Mouse (Mus musculus) MEL (cell line): ENCODE results near the gene Efna3. TPM values are rescaled to one million over a fixed set of nuclear protein-coding genes. Genes with fewer than 3 reads are reported as not detected.

ENCODE experiments used
- DNase-seq: peaks from one replicate; pipeline ENCODE4 v3.0.0; 2011; ENCODE audit warnings: low read depth, low spot score
- H3K27ac ChIP-seq: 2 replicates; pipeline ENCODE4 v1.5.1; 2012; ENCODE audit warnings: low read depth, mild to moderate bottlenecking, control low read depth, low read length, moderate library complexity; ENCODE audit not compliant: control insufficient read depth
- H3K27me3 ChIP-seq, 2 experiments: fragments of 150-350 bp in 1 of 2; sonication (generic) in 1 of 2; 2 replicates each; pipeline ENCODE4 v1.6.1; 2012; ENCODE audit warnings: low read length in 2 of 2, mild to moderate bottlenecking in 2 of 2, improper control_type of control experiment in 1 of 2, moderate library complexity in 1 of 2; ENCODE audit not compliant: insufficient read depth in 2 of 2, control insufficient read depth in 1 of 2
- H3K36me3 ChIP-seq, 2 experiments: 2 replicates each; pipeline ENCODE4 v1.6.1; 2012 to 2014; ENCODE audit warnings: low read length in 2 of 2, improper control_type of control experiment in 1 of 2, inconsistent platforms in 1 of 2, mild to moderate bottlenecking in 1 of 2; ENCODE audit not compliant: insufficient read depth in 2 of 2, control insufficient read depth in 1 of 2
- H3K4me1 ChIP-seq, 2 experiments: fragments of 150-350 bp in 1 of 2; sonication (generic) in 1 of 2; 2 replicates each; pipeline ENCODE4 v1.6.1; 2012; ENCODE audit warnings: low read length in 2 of 2, improper control_type of control experiment in 1 of 2, mild to moderate bottlenecking in 1 of 2; ENCODE audit not compliant: insufficient read depth in 2 of 2, control insufficient read depth in 1 of 2
- H3K4me3 ChIP-seq, 2 experiments: fragments of 150-350 bp in 1 of 2; sonication (generic) in 1 of 2; 2 replicates each; pipeline ENCODE4 v1.5.1; 2012; ENCODE audit warnings: low read depth in 2 of 2, low read length in 2 of 2, mild to moderate bottlenecking in 2 of 2, moderate library complexity in 2 of 2, control low read depth in 1 of 2, improper control_type of control experiment in 1 of 2; ENCODE audit not compliant: control insufficient read depth in 1 of 2, insufficient read depth in 1 of 2
- H3K79me2 ChIP-seq: 2 replicates; pipeline ENCODE4 v1.6.1; 2012; ENCODE audit warnings: mild to moderate bottlenecking, low read length, moderate library complexity; ENCODE audit not compliant: control insufficient read depth, poor library complexity, insufficient read depth
- H3K9ac ChIP-seq: 2 replicates; pipeline ENCODE4 v1.6.1; 2012; ENCODE audit warnings: low read depth, mild to moderate bottlenecking, control low read depth, low read length, moderate library complexity; ENCODE audit not compliant: control insufficient read depth, poor library complexity, severe bottlenecking
- H3K9me3 ChIP-seq: fragments of 150-350 bp; sonication (generic); replicated peaks from 2 replicates; pipeline ENCODE4 v1.6.1; 2012; ENCODE audit warnings: mild to moderate bottlenecking, low read length, improper control_type of control experiment, moderate library complexity; ENCODE audit not compliant: insufficient read depth
- BHLHE40 ChIP-seq: IDR thresholded peaks from 2 replicates; pipeline ENCODE4 v1.6.1; 2012; ENCODE audit warnings: low read depth, mild to moderate bottlenecking, inconsistent platforms, low read length, improper control_type of control experiment, borderline replicate concordance
- CHD1 ChIP-seq: IDR thresholded peaks from 2 replicates; pipeline ENCODE4 v1.6.1; 2012; ENCODE audit warnings: low read depth, mild to moderate bottlenecking, inconsistent platforms, low read length, improper control_type of control experiment
- CHD2 ChIP-seq: IDR thresholded peaks from 2 replicates; pipeline ENCODE4 v1.6.1; 2011; ENCODE audit warnings: low read length, improper control_type of control experiment
- ELF1 ChIP-seq: IDR thresholded peaks from 2 replicates; pipeline ENCODE4 v1.6.1; 2014; ENCODE audit warnings: low read depth, mild to moderate bottlenecking, inconsistent platforms, low read length, improper control_type of control experiment, moderate library complexity
- EP300 ChIP-seq, 2 experiments: IDR thresholded peaks; 2 replicates each; pipeline ENCODE4 v1.6.1; 2011; ENCODE audit warnings: improper control_type of control experiment in 2 of 2, low read length in 2 of 2, low read depth in 1 of 2, mild to moderate bottlenecking in 1 of 2
- ETS1 ChIP-seq: IDR thresholded peaks from 2 replicates; pipeline ENCODE4 v1.6.1; 2012; ENCODE audit warnings: low read depth, mild to moderate bottlenecking, inconsistent platforms, low read length, improper control_type of control experiment, moderate library complexity
- GABPA ChIP-seq: IDR thresholded peaks from 2 replicates; pipeline ENCODE4 v1.6.1; 2012; ENCODE audit warnings: low read depth, mild to moderate bottlenecking, inconsistent platforms, low read length, improper control_type of control experiment, moderate library complexity
- HCFC1 ChIP-seq: IDR thresholded peaks from 2 replicates; pipeline ENCODE4 v1.6.1; 2012; ENCODE audit warnings: low read depth, mild to moderate bottlenecking, inconsistent platforms, low read length, improper control_type of control experiment, moderate library complexity
- JUND ChIP-seq: IDR thresholded peaks from 2 replicates; pipeline ENCODE4 v1.6.1; 2011; ENCODE audit warnings: low read depth, mild to moderate bottlenecking, improper control_type of control experiment, low read length
- KAT2A ChIP-seq: conservative IDR thresholded peaks from 2 replicates; pipeline ENCODE4 v1.6.1; 2012; ENCODE audit warnings: low read depth, low read length, improper control_type of control experiment, inconsistent platforms
- MAX ChIP-seq: IDR thresholded peaks from 2 replicates; pipeline ENCODE4 v1.6.1; 2011; ENCODE audit warnings: low read length, improper control_type of control experiment
- MAZ ChIP-seq: IDR thresholded peaks from 2 replicates; pipeline ENCODE4 v1.6.1; 2012; ENCODE audit warnings: low read depth, mild to moderate bottlenecking, inconsistent platforms, low read length, improper control_type of control experiment
- MEF2A ChIP-seq: IDR thresholded peaks from 2 replicates; pipeline ENCODE4 v1.6.1; 2014; ENCODE audit warnings: low read depth, mild to moderate bottlenecking, inconsistent platforms, low read length, improper control_type of control experiment; ENCODE audit not compliant: poor library complexity, insufficient replicate concordance, severe bottlenecking; ENCODE audit errors: extremely low read depth
- MXI1 ChIP-seq: IDR thresholded peaks from 2 replicates; pipeline ENCODE4 v1.6.1; 2011; ENCODE audit warnings: mild to moderate bottlenecking, low read depth, low read length, improper control_type of control experiment
- NRF1 ChIP-seq: IDR thresholded peaks from 2 replicates; pipeline ENCODE4 v1.6.1; 2014; ENCODE audit warnings: low read depth, mild to moderate bottlenecking, inconsistent platforms, low read length, improper control_type of control experiment, moderate library complexity; ENCODE audit not compliant: poor library complexity, insufficient read depth, severe bottlenecking
- POLR2AphosphoS2 ChIP-seq: IDR thresholded peaks from 2 replicates; pipeline ENCODE4 v1.6.1; 2011; ENCODE audit warnings: low read length, improper control_type of control experiment
- POLR2AphosphoS5 ChIP-seq: IDR thresholded peaks from 2 replicates; pipeline ENCODE4 v1.6.1; 2012; ENCODE audit warnings: low read depth, borderline replicate concordance, mild to moderate bottlenecking, inconsistent platforms, low read length, moderate library complexity, mixed read lengths
- RAD21 ChIP-seq: IDR thresholded peaks from 2 replicates; pipeline ENCODE4 v1.6.1; 2011; ENCODE audit warnings: mild to moderate bottlenecking, low read depth, low read length, improper control_type of control experiment
- SIN3A ChIP-seq: IDR thresholded peaks from 2 replicates; pipeline ENCODE4 v1.6.1; 2012; ENCODE audit warnings: low read length, improper control_type of control experiment, inconsistent platforms
- TAL1 ChIP-seq: IDR thresholded peaks from 2 replicates; pipeline ENCODE4 v1.6.1; 2012; ENCODE audit warnings: mild to moderate bottlenecking, inconsistent platforms, low read length, moderate library complexity, mixed read lengths
- TBP ChIP-seq: IDR thresholded peaks from 2 replicates; pipeline ENCODE4 v1.8.0; 2011; ENCODE audit warnings: low read depth, low read length, improper control_type of control experiment
- UBTF ChIP-seq: IDR thresholded peaks from 2 replicates; pipeline ENCODE4 v1.6.1; 2012; ENCODE audit warnings: low read depth, mild to moderate bottlenecking, inconsistent platforms, low read length, improper control_type of control experiment, moderate library complexity, borderline replicate concordance; ENCODE audit not compliant: insufficient read depth
- USF1 ChIP-seq: IDR thresholded peaks from 2 replicates; pipeline ENCODE4 v1.6.1; 2014; ENCODE audit warnings: low read depth, mild to moderate bottlenecking, inconsistent platforms, low read length, improper control_type of control experiment, moderate library complexity
- ZC3H11A ChIP-seq: IDR thresholded peaks from 2 replicates; pipeline ENCODE4 v1.6.1; 2012; ENCODE audit warnings: low read depth, mild to moderate bottlenecking, inconsistent platforms, low read length, improper control_type of control experiment
- ZKSCAN1 ChIP-seq: IDR thresholded peaks from 2 replicates; pipeline ENCODE4 v1.6.1; 2012; ENCODE audit warnings: low read depth, mild to moderate bottlenecking, inconsistent platforms, low read length, improper control_type of control experiment, moderate library complexity
- polyA plus RNA-seq, 2 experiments: library from polyadenylated mRNA; stranded (reverse) in 1 of 2; unstranded in 1 of 2; fragments of >175 nt in 1 of 2; fragments of >200 nt in 1 of 2; gene quantifications; 2 replicates each; pipeline versions ENCODE4 v1.2.1 to v1.2.4; 2012; ENCODE audit warnings: low replicate concordance in 2 of 2, low read depth in 1 of 2; ENCODE audit not compliant: insufficient read length in 2 of 2, insufficient read depth in 1 of 2, missing spikeins in 1 of 2
- total RNA-seq: library from RNA; depleted of rRNA; stranded (reverse); fragments of 300-350 nt; gene quantifications from 2 replicates; pipeline ENCODE4 v1.2.3, GENCODE M21; 2012

Gene Efna3
- total and polyA plus RNA-seq, 3 experiments = 0.54 to 1.2 TPM; not detected in 1

DNA sequence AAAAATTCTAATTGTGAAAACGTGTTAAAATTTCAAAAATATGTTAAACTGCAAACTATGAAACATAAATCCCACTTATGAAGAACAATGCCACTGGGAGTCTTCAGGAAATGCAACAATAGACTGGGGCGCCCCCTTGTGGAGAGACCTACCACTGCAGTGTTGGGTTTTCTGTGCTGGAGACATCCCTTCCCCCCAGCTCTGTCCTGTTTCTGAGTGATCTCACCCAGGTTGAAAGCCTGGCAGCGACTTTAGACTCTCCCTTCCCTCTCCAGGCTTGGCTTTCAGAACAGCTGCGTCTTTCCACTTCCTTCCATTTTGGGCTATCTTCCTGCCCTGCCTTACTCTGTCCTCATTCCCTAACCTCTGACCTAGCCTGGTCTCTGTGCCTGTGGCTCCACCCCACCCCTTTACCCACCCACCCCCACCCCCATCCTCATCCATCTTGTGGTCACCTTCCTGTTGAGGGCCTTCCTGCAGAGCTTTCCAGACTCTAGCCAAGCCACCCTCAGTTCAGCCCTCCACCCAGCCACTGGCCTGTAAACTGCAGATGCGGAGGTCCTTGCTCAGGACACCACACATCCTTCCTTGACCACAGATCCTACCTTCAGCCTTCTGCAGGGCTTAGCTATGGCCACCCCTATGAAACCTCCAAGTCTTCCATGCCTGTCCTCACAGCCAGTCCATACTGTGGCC lies 32.2 kb upstream of the Efna3 start (continued):
- TF ChIP-seq JUND = no peak
- TF ChIP-seq GABPA = no peak
- TF ChIP-seq MEF2A = no peak
- no peak for TF ChIP-seq POLR2AphosphoS2
- peak; percentile 73 for TF ChIP-seq ZC3H11A
- no peak for TF ChIP-seq TBP
- peak; percentile 41; the same call in 1 of the 2 replicates for TF ChIP-seq SIN3A
- no peak for TF ChIP-seq EP300 (IDR thresholded peaks at IDR 0.05; ENCODE audit: low read depth in 1 of 2, low read length in 2 of 2)
- no peak for TF ChIP-seq USF1
- TF ChIP-seq UBTF = no peak
- no peak for TF ChIP-seq KAT2A
- peak; percentile 29; the same call in 1 of the 2 replicates for TF ChIP-seq ELF1
- TF ChIP-seq MXI1 = no peak
- peak; percentile 80 for TF ChIP-seq RAD21
- TF ChIP-seq, all 39 proteins: peak for 9

DNA sequence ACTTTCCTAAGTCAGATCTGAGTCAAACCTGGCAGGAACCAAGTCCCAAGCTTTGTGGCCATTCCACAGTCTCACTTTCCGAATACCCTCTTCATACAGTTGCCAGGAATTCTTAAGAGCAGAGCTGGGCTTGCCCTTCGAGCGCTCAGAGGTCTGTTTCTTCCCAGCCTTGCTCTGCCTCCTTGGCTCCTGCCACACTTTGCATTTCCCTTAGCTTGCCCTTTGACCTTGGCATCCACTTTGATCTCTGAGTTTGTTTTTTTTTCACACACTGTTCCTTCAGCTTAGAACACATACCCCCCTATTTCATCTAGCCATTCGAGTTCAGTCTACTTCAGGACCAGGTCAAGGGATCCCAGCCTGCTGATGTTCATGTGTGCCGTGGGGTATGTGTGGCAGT lies 28.5 kb upstream of the Efna3 start:
- no peak for DNase-seq
- Histone ChIP-seq H3K36me3 (peaks cover 0 to 7% of the 10 kb centered on the region in 2 experiments; a peak in 2 of 4 replicates), H3K27me3 (no peaks in the 10 kb centered on the region), H3K9me3 (no peaks in the 10 kb centered on the region), H3K79me2 (peaks cover 3% of the 10 kb centered on the region; the same call in 1 of the 2 replicates), H3K9ac (no peak overlapping the region), H3K27ac (no peak overlapping the region), H3K4me1 (peaks cover 0 to 19% of the 10 kb centered on the region in 2 experiments; a peak in 2 of 4 replicates), H3K4me3 (no peak overlapping the region)
- TF ChIP-seq GABPA (no peak), USF1 (no peak), SIN3A (no peak), CHD1 (no peak), POLR2AphosphoS5 (no peak), MAZ (no peak), NRF1 (no peak), ZC3H11A (no peak), JUND (no peak), KAT2A (no peak), TAL1 (no peak), RAD21 (no peak), BHLHE40 (no peak), HCFC1 (no peak), ELF1 (no peak), MAX (no peak), CHD2 (no peak), ETS1 (no peak), ZKSCAN1 (no peak)
